Mouse (Mus musculus): ENCODE data around the gene Ggt1. TPM values are rescaled to one million over a fixed set of nuclear protein-coding genes. Genes with fewer than 3 reads are reported as not detected.
A peak's percentile ranks its signal among the peaks of the same experiment; 100 is the strongest.
"Not testable (repeated sequence)": the region's sequence is repeated elsewhere in the genome, so short reads cannot be mapped to it uniquely, and the experiment has no call there.

Gene Ggt1
- polyA plus RNA-seq, 1 experiment, result 3.8 TPM

DNA sequence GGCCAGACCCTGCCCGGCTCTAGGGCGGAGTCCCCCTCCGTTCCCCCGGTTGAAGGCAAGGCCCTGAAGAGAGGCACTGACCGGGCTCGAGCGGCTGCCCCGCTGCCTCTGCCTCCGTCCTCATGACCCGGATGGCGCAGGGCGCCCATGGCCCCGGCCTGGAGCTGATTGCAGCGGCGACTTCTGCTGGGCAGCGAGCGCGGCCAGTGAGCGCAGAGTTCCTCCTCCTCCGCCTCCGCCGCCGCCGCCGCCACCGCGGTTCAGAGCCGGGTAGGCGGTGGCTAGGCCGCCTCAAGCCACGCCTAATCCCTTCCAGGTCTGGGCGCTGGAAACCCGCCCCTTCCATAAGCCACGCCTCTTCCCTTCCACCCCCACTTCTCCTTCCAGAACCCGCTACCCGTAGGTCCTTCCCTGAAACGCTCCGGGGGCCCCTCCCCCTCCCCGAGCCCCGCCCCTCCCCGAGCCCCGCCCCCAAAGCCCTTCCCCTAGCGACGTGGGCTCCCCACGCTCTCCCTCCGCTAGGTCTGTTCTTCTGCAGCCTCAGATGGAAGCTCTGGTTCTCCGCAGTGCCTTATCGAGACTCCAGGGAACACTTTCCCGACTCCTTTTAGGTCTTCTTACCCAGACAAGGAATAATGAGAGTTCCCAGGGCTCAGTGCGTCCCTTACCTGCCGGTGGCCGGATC is 44.2 kb upstream of the Ggt1 start, which contains the start of gene Snrpd3:
Gene Snrpd3 (plus strand): TSS at position 479 of the 685 bp plus-strand sequence.
- peak; percentile 79; the same call in 1 of the 2 replicates for TF ChIP-seq POLR2A (IDR thresholded peaks at IDR 0.05; ENCODE audit: extremely low read depth, insufficient read depth, low read length)
- TF ChIP-seq CTCF (IDR thresholded peaks at IDR 0.05; ENCODE audit: extremely low read depth, insufficient read depth, low read length), result no peak
- Histone ChIP-seq H3K4me1 (ENCODE audit: control insufficient read depth, insufficient read depth, low read length) (peaks cover 9% of the 10 kb centered on the region; the same call in 1 of the 2 replicates), H3K27ac (ENCODE audit: insufficient read depth, low read length) (peak within 1 kb of the TSS; percentile 96), H3K4me3 (ENCODE audit: insufficient read depth, low read length) (peak within 1 kb of the TSS; percentile 81)

DNA sequence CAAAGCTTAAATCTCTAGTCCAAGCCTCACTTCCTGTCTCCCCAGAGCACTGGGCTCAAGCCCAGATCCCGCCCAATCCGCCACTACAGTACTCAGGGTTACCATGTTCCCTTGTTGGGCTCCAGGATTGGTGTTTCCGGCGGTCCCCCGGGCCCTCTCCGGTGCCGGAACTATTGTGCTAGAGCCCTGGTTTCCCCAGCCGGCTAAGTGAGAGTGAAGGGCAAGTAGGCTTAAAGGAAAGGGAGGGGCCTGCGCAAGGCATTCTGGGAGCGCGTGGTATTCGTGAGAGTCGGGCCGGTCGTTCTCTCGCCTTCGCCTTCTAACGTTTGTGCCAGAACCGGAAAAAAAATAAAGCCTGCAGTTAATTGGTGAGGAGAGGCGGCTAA is 43.7 kb upstream of the Ggt1 start, which contains the start of gene Gucd1:
Gene Gucd1 (minus strand): TSS at position 215 of the 386 bp plus-strand sequence.
- peaks cover 9% of the 10 kb centered on the region; the same call in 1 of the 2 replicates for H3K4me1 ChIP-seq (ENCODE audit: control insufficient read depth, insufficient read depth, low read length)
- H3K27ac ChIP-seq (ENCODE audit: insufficient read depth, low read length), result peak within 1 kb of the TSS; percentile 96
- TF ChIP-seq CTCF (IDR thresholded peaks at IDR 0.05; ENCODE audit: extremely low read depth, insufficient read depth, low read length) (no peak), POLR2A (IDR thresholded peaks at IDR 0.05; ENCODE audit: extremely low read depth, insufficient read depth, low read length) (peak; percentile 73; the same call in 1 of the 2 replicates)
- peak within 1 kb of the TSS; percentile 81 for H3K4me3 ChIP-seq (ENCODE audit: insufficient read depth, low read length)

GRCm38 (mm10) chr10:75520581-75520980 is 40.8 kb upstream of the Ggt1 start:
- peaks cover 9% of the 10 kb centered on the region; the same call in 1 of the 2 replicates for H3K4me1 ChIP-seq (ENCODE audit: control insufficient read depth, insufficient read depth, low read length)
- H3K4me3 ChIP-seq (ENCODE audit: insufficient read depth, low read length), result no peak overlapping the region
- TF ChIP-seq POLR2A (IDR thresholded peaks at IDR 0.05; ENCODE audit: extremely low read depth, insufficient read depth, low read length) (no peak), CTCF (IDR thresholded peaks at IDR 0.05; ENCODE audit: extremely low read depth, insufficient read depth, low read length) (no peak)

GRCm38 (mm10) chr10:75521643-75522042 is 39.8 kb upstream of the Ggt1 start:
- TF ChIP-seq CTCF (IDR thresholded peaks at IDR 0.05; ENCODE audit: extremely low read depth, insufficient read depth, low read length), result no peak
- Histone ChIP-seq H3K4me1 (ENCODE audit: control insufficient read depth, insufficient read depth, low read length) (0 out of 2 replicates have a peak, but pooled peaks cover 2% of the 10 kb centered on the region), H3K27ac (ENCODE audit: insufficient read depth, low read length) (no peak overlapping the region)

More at GRCm38 (mm10) chr10:75520581-75520980, 40.8 kb upstream of the Ggt1 start:
- no peak overlapping the region for H3K27ac ChIP-seq (ENCODE audit: insufficient read depth, low read length)

GRCm38 (mm10) chr10:75525450-75525849 is 36.0 kb upstream of the Ggt1 start:
- H3K4me1 ChIP-seq (ENCODE audit: control insufficient read depth, insufficient read depth, low read length); H3K4me3 ChIP-seq (ENCODE audit: insufficient read depth, low read length): not testable (repeated sequence)

More at GRCm38 (mm10) chr10:75521643-75522042, 39.8 kb upstream of the Ggt1 start:
- no peak overlapping the region for H3K4me3 ChIP-seq (ENCODE audit: insufficient read depth, low read length)

GRCm38 (mm10) chr10:75530322-75530721 is 31.1 kb upstream of the Ggt1 start:
- TF ChIP-seq POLR2A (IDR thresholded peaks at IDR 0.05; ENCODE audit: extremely low read depth, insufficient read depth, low read length) (no peak), CTCF (IDR thresholded peaks at IDR 0.05; ENCODE audit: extremely low read depth, insufficient read depth, low read length) (no peak)
- no peak overlapping the region for H3K4me3 ChIP-seq (ENCODE audit: insufficient read depth, low read length)
- peaks cover 1% of the 10 kb centered on the region; the same call in 1 of the 2 replicates for H3K4me1 ChIP-seq (ENCODE audit: control insufficient read depth, insufficient read depth, low read length)

More at GRCm38 (mm10) chr10:75525450-75525849, 36.0 kb upstream of the Ggt1 start:
- H3K27ac ChIP-seq (ENCODE audit: insufficient read depth, low read length), result not testable (repeated sequence)

DNA sequence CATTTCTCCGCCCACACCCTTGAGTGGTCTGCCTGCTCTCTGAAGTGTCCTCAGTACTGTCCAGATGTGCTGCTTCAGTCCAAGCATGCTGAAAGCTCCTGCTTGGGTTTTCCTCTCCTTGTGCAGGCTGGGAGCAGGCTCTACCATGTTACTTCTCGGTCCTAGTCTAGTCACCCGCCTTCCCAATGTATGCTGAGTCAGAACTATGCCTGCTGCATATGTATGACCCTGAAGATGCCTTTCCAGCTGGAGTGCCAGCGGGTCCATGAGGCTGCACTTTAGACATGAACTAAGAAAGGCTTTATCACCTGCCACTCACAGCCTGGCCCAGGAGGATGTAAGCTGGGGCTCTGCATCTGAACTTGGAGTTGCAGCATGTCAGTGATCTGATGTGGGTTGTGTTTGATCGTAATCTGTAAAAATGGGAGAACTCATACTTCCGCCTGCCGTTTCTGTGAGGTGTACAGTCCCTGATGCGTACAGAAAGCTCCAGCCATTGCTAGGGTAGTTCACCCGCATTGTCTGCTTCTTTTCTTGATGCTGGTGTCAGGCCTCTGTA is 29.8 kb upstream of the Ggt1 start:
- Histone ChIP-seq H3K4me3 (ENCODE audit: insufficient read depth, low read length) (no peak overlapping the region), H3K27ac (ENCODE audit: insufficient read depth, low read length) (no peak overlapping the region), H3K4me1 (ENCODE audit: control insufficient read depth, insufficient read depth, low read length) (peaks cover 1% of the 10 kb centered on the region; the same call in 1 of the 2 replicates)
- TF ChIP-seq CTCF (IDR thresholded peaks at IDR 0.05; ENCODE audit: extremely low read depth, insufficient read depth, low read length) (no peak), POLR2A (IDR thresholded peaks at IDR 0.05; ENCODE audit: extremely low read depth, insufficient read depth, low read length) (no peak)

More at GRCm38 (mm10) chr10:75530322-75530721, 31.1 kb upstream of the Ggt1 start:
- H3K27ac ChIP-seq (ENCODE audit: insufficient read depth, low read length), result no peak overlapping the region

GRCm38 (mm10) chr10:75534216-75534615 is 27.2 kb upstream of the Ggt1 start:
- peaks cover 1% of the 10 kb centered on the region; the same call in 1 of the 2 replicates for H3K4me1 ChIP-seq (ENCODE audit: control insufficient read depth, insufficient read depth, low read length)
- no peak overlapping the region for H3K4me3 ChIP-seq (ENCODE audit: insufficient read depth, low read length)
- H3K27ac ChIP-seq (ENCODE audit: insufficient read depth, low read length), result no peak overlapping the region
- TF ChIP-seq CTCF (IDR thresholded peaks at IDR 0.05; ENCODE audit: extremely low read depth, insufficient read depth, low read length) (no peak), POLR2A (IDR thresholded peaks at IDR 0.05; ENCODE audit: extremely low read depth, insufficient read depth, low read length) (no peak)

- Histone ChIP-seq H3K4me1 (ENCODE audit: control insufficient read depth, insufficient read depth, low read length) (peaks cover 1% of the 10 kb centered on the region; the same call in 1 of the 2 replicates), H3K27ac (ENCODE audit: insufficient read depth, low read length) (no peak overlapping the region), H3K4me3 (ENCODE audit: insufficient read depth, low read length) (no peak overlapping the region)
- TF ChIP-seq POLR2A (IDR thresholded peaks at IDR 0.05; ENCODE audit: extremely low read depth, insufficient read depth, low read length), result no peak
- no peak for TF ChIP-seq CTCF (IDR thresholded peaks at IDR 0.05; ENCODE audit: extremely low read depth, insufficient read depth, low read length)
Observed at GRCm38 (mm10) chr10:75534934-75535333, 26.5 kb upstream of the Ggt1 start.

DNA sequence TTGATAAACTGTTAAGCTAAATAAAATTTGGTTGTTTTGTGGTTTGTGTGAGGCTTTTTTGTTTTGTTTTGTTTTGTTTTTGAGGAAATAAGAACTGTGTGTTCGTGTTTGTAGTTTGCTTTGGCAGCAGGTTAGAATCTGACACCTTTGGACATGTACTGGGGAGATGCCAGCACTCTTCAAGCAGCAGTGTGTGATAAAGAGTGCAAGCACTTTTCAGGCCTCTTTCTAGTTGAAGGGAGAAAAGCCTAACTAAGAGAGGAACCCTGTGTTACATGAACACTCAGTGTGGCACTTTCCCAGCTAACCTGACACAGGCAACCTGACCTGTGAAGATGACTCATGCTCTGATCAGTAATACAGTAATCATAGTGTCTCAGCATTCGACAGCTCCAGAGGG is 26.0 kb upstream of the Ggt1 start:
- Histone ChIP-seq H3K4me3 (ENCODE audit: insufficient read depth, low read length) (no peak overlapping the region), H3K27ac (ENCODE audit: insufficient read depth, low read length) (no peak overlapping the region), H3K4me1 (ENCODE audit: control insufficient read depth, insufficient read depth, low read length) (peaks cover 1% of the 10 kb centered on the region; the same call in 1 of the 2 replicates)
- no peak for TF ChIP-seq POLR2A (IDR thresholded peaks at IDR 0.05; ENCODE audit: extremely low read depth, insufficient read depth, low read length)
- no peak for TF ChIP-seq CTCF (IDR thresholded peaks at IDR 0.05; ENCODE audit: extremely low read depth, insufficient read depth, low read length)
